ENCODE assay signal across 9 mouse cellular contexts in the genomic region with DNA sequence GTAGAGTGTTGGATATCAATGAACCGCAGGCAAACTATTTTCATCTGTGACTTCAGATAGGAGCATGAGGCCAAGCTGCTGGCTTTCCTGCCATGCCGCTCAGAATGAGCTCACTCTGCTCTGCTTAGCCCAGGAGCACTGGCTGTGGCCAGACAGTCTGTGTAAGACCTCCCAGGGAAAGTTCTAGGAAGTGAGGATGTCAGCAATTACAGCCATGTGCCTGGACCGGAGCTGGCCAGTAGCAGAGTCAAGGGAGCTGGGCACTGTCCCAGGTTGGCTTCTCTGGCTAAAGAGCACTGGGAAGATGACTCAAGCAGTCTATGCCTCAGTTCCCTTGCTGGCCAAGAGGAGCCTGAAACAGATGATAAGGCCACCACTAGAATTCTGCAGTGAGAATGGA.
"Had no signal": no experiment of that assay in that cellular context is flagged by ENCODE, and none has a peak within 500 bp of the region (broad histone marks: within the 10 kb centered on the region; RNA-seq: fewer than 3 reads in every experiment).

No protein-coding gene starts in this region.

- DNase-seq: kidney, postnatal 10 days; kidney, postnatal 4 days; left cerebral cortex, postnatal 4 days; liver; liver, embryonic 13.5 days; liver, postnatal 0 days; lung, postnatal 14 days; right cerebral cortex, postnatal 14 days; thymus, postnatal 36 days had no signal
